Mouse (Mus musculus): ENCODE measurements around the gene Mrnip. TPM values are rescaled to one million over a fixed set of nuclear protein-coding genes. Genes with fewer than 3 reads are reported as not detected.

Mrnip gene
- total and polyA plus RNA-seq, 3 experiments, result 1.6 to 3.0 (median 1.8) TPM

- Histone ChIP-seq H3K9ac (ENCODE audit: low read depth, low read length) (no peak overlapping the region), H3K79me2 (replicated peaks; ENCODE audit: control insufficient read depth, insufficient read depth, low read length) (no peaks in the 10 kb centered on the region), H3K4me3 (no peak overlapping the region), H3K27ac (peak overlapping the region; percentile 52), H3K36me3 (ENCODE audit: control insufficient read depth, insufficient read depth, low read length) (no peaks in the 10 kb centered on the region), H3K27me3 (ENCODE audit: control insufficient read depth, insufficient read depth, low read length) (no peaks in the 10 kb centered on the region), H3K4me1 (ENCODE audit: control insufficient read depth, insufficient read depth, low read length) (no peaks in the 10 kb centered on the region; the same call in 1 of the 2 replicates)
- DNase-seq, result no peak
- 0 out of 2 replicates have a peak, but pooled peaks have one; percentile 15 for TF ChIP-seq POLR2A (IDR thresholded peaks at IDR 0.05; ENCODE audit: insufficient read depth, low read depth, low read length)
- TF ChIP-seq CTCF (IDR thresholded peaks at IDR 0.05), result no peak
- peak; percentile 50; the same call in 1 of the 2 replicates for TF ChIP-seq EP300 (IDR thresholded peaks at IDR 0.05; ENCODE audit: insufficient read depth, low read depth, low read length)
- WGBS, result 89% methylated on average over 3 of the region's 3 CpGs
- intact Hi-C loops (cut with DNase I), result loop anchor here (5.0 to 10.0 kb wide), 2 partner anchors 100 to 202 kb away; no protein-coding TSS in a partner anchor
Observed at GRCm38 (mm10) chr11:50162338-50163050, 11.8 kb upstream of the Mrnip start.

GRCm38 (mm10) chr11:50168352-50168751 is 5.9 kb upstream of the Mrnip start:
- no peak for TF ChIP-seq POLR2A (IDR thresholded peaks at IDR 0.05; ENCODE audit: insufficient read depth, low read depth, low read length)
- TF ChIP-seq CTCF (IDR thresholded peaks at IDR 0.05), result no peak
- TF ChIP-seq EP300 (IDR thresholded peaks at IDR 0.05; ENCODE audit: insufficient read depth, low read depth, low read length), result no peak
- Histone ChIP-seq H3K27me3 (ENCODE audit: control insufficient read depth, insufficient read depth, low read length) (no peaks in the 10 kb centered on the region), H3K79me2 (replicated peaks; ENCODE audit: control insufficient read depth, insufficient read depth, low read length) (no peaks in the 10 kb centered on the region), H3K4me3 (no peak overlapping the region), H3K27ac (no peak overlapping the region), H3K4me1 (ENCODE audit: control insufficient read depth, insufficient read depth, low read length) (no peaks in the 10 kb centered on the region), H3K36me3 (ENCODE audit: control insufficient read depth, insufficient read depth, low read length) (no peaks in the 10 kb centered on the region), H3K9ac (ENCODE audit: low read depth, low read length) (no peak overlapping the region)
- intact Hi-C loops (cut with DNase I), result loop anchor here (10.0 kb wide), 1 partner anchor 196 kb away; no protein-coding TSS in a partner anchor
- DNase-seq, result no peak
- 92% methylated on average over 5 of the region's 5 CpGs for WGBS

- Histone ChIP-seq H3K36me3 (ENCODE audit: control insufficient read depth, insufficient read depth, low read length) (no peaks in the 10 kb centered on the region), H3K27ac (peak overlapping the region; percentile 59), H3K9ac (ENCODE audit: low read depth, low read length) (peak overlapping the region; percentile 91), H3K27me3 (ENCODE audit: control insufficient read depth, insufficient read depth, low read length) (no peaks in the 10 kb centered on the region), H3K4me3 (peak overlapping the region; percentile 76), H3K79me2 (replicated peaks; ENCODE audit: control insufficient read depth, insufficient read depth, low read length) (no peaks in the 10 kb centered on the region), H3K4me1 (ENCODE audit: control insufficient read depth, insufficient read depth, low read length) (no peaks in the 10 kb centered on the region; the same call in 1 of the 2 replicates)
- DNase-seq, result peak; percentile 98 to 99
- intact Hi-C loops (cut with DNase I), result loop anchor here (2.0 kb wide), 1 partner anchor 52 kb away; no protein-coding TSS in a partner anchor
- TF ChIP-seq POLR2A (IDR thresholded peaks at IDR 0.05; ENCODE audit: insufficient read depth, low read depth, low read length) (peak; percentile 75), EP300 (IDR thresholded peaks at IDR 0.05; ENCODE audit: insufficient read depth, low read depth, low read length) (no peak; the same call in 1 of the 2 replicates)
- under 1% methylated on average over 27 of the region's 27 CpGs for WGBS
Observed at GRCm38 (mm10) chr11:50174730-50175187, 515 bp downstream of the Mrnip start.

- no peak for DNase-seq
- no peaks in the 10 kb centered on the region for H3K27me3 ChIP-seq (ENCODE audit: control insufficient read depth, insufficient read depth, low read length)
- H3K27ac ChIP-seq, result no peak overlapping the region
- no peaks in the 10 kb centered on the region for H3K79me2 ChIP-seq (replicated peaks; ENCODE audit: control insufficient read depth, insufficient read depth, low read length)
- no peak overlapping the region for H3K4me3 ChIP-seq
- WGBS, result 81% methylated on average over 3 of the region's 3 CpGs
- H3K4me1 ChIP-seq (ENCODE audit: control insufficient read depth, insufficient read depth, low read length), result no peaks in the 10 kb centered on the region; the same call in 1 of the 2 replicates
- H3K9ac ChIP-seq (ENCODE audit: low read depth, low read length), result no peak overlapping the region
- intact Hi-C loops (cut with DNase I), result no loop called here
- no peak for TF ChIP-seq CTCF (IDR thresholded peaks at IDR 0.05)
- no peak for TF ChIP-seq EP300 (IDR thresholded peaks at IDR 0.05; ENCODE audit: insufficient read depth, low read depth, low read length)
- no peak for TF ChIP-seq POLR2A (IDR thresholded peaks at IDR 0.05; ENCODE audit: insufficient read depth, low read depth, low read length)
- no peaks in the 10 kb centered on the region for H3K36me3 ChIP-seq (ENCODE audit: control insufficient read depth, insufficient read depth, low read length)
Observed at GRCm38 (mm10) chr11:50176351-50176750, 2.1 kb downstream of the Mrnip start.

- DNase-seq, result no peak
- intact Hi-C loops (cut with DNase I), result no loop called here
- WGBS, result 66% methylated on average over 6 of the region's 6 CpGs
- no peak overlapping the region for H3K27ac ChIP-seq
- H3K79me2 ChIP-seq (replicated peaks; ENCODE audit: control insufficient read depth, insufficient read depth, low read length), result no peaks in the 10 kb centered on the region
- H3K4me1 ChIP-seq (ENCODE audit: control insufficient read depth, insufficient read depth, low read length), result no peaks in the 10 kb centered on the region; the same call in 1 of the 2 replicates
- H3K36me3 ChIP-seq (ENCODE audit: control insufficient read depth, insufficient read depth, low read length), result no peaks in the 10 kb centered on the region
- TF ChIP-seq CTCF (IDR thresholded peaks at IDR 0.05), result no peak
- TF ChIP-seq POLR2A (IDR thresholded peaks at IDR 0.05; ENCODE audit: insufficient read depth, low read depth, low read length), result no peak
- no peak for TF ChIP-seq EP300 (IDR thresholded peaks at IDR 0.05; ENCODE audit: insufficient read depth, low read depth, low read length)
- no peak overlapping the region for H3K4me3 ChIP-seq
- no peaks in the 10 kb centered on the region for H3K27me3 ChIP-seq (ENCODE audit: control insufficient read depth, insufficient read depth, low read length)
- no peak overlapping the region for H3K9ac ChIP-seq (ENCODE audit: low read depth, low read length)
Observed at GRCm38 (mm10) chr11:50177111-50177510, 2.9 kb downstream of the Mrnip start.

All from heart, adult 2 months (tissue).